Mouse (Mus musculus): Measurements from ENCODE around the gene Tbx22. TPM values are rescaled to one million over a fixed set of nuclear protein-coding genes. Genes with fewer than 3 reads are reported as not detected.
A peak's percentile ranks its signal among the peaks of the same experiment; 100 is the strongest.

The Tbx22 gene
- 0.08 TPM in 1 of 2 replicates, not detected in the other for polyA plus RNA-seq (2015; fragmentation: Nextera tagmentation; extraction: Ambion mirVana)

DNA sequence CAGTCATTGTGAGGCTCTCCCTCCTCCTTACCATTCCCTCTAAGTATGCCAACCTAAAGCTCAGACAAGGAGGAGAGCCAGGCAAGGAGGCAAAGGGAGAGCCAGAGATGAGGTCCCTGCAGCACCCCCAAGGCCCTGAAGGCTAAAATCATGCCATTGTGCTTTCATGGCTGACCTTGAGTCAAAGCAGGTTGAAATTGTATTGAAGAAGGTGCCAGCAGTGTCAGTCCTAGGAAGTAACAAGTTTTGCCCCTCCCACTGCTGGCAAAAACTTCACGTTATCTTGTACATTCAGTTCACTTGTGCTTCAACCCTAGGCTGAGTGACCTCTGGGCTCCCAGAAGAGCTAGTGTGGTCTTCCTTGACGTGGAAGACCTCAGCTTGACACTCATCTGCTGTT lies at the start of gene Tbx22:
Tbx22 (plus strand) TSS at position 301 of the 400 bp plus-strand sequence.
- Histone ChIP-seq H3K27me3 (no peaks in the 10 kb centered on the region), H3K9ac (no peak within 1 kb of the TSS), H3K9me3 (replicated peaks) (no peaks in the 10 kb centered on the region), H3K36me3 (no peaks in the 10 kb centered on the region), H3K4me1 (replicated peaks) (no peaks in the 10 kb centered on the region), H3K27ac (no peak within 1 kb of the TSS), H3K4me2 (no peak within 1 kb of the TSS), H3K4me3 (no peak within 1 kb of the TSS)
- 39% methylated on average over 2 of the region's 2 CpGs for WGBS
- ATAC-seq (replicated peaks; ENCODE audit: insufficient number of reproducible peaks, insufficient read depth, low FRiP score, low read depth): no peak

DNA sequence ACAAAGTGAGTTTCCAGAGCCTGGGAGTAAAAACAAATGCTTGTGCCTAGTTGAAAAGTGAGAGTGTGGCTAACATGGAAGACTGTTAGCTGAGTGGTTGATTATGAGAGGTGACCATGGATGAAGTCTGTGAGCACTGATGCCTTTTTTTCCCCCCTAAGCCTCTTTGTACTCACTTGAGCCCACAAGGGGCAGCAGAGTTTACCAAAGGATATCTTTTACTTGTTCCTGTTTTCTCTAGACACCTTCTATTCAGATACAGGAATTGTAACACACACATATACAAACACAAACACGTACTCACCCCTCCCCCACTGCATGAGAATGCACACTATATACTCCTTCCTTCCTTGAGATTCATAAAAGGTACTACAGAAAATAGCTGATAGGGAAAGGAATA lies 913 bp downstream of the Tbx22 start:
- H3K36me3 ChIP-seq: no peaks in the 10 kb centered on the region
- no peaks in the 10 kb centered on the region for H3K4me1 ChIP-seq (replicated peaks)
- no peak overlapping the region for H3K27ac ChIP-seq
- no peaks in the 10 kb centered on the region for H3K27me3 ChIP-seq
- no peak overlapping the region for H3K9ac ChIP-seq
- no peaks in the 10 kb centered on the region for H3K9me3 ChIP-seq (replicated peaks)
- ATAC-seq (replicated peaks; ENCODE audit: insufficient number of reproducible peaks, insufficient read depth, low FRiP score, low read depth): no peak
- H3K4me2 ChIP-seq: no peak overlapping the region
- 19% methylated on average over 1 of the region's 1 CpGs for WGBS
- H3K4me3 ChIP-seq: no peak overlapping the region

DNA sequence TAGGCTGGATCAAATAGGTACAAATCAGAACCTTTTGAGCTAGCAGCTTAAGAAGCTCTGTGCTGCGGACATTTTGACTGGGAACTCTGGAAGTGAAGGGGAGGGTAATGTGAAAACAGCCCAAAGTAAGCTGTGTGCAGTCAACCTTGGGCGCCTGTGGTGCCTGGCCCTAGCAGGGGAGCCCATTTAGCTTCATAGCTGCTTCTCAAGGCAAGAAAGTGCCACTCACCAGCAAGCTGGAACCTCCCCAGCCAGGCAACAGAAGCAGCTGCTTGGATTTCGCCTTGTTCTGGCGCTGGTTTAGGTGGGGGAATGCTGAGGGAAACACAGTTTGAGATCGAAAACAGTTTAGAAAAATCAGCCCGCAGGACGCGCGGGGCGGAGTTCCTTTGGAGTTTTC lies 11.4 kb downstream of the Tbx22 start:
- Histone ChIP-seq H3K4me2 (peak overlapping the region; percentile 57), H3K4me3 (peak overlapping the region; percentile 42), H3K9me3 (replicated peaks) (no peaks in the 10 kb centered on the region), H3K4me1 (replicated peaks) (no peaks in the 10 kb centered on the region), H3K27ac (no peak overlapping the region), H3K36me3 (no peaks in the 10 kb centered on the region), H3K9ac (no peak overlapping the region), H3K27me3 (peaks cover 24% of the 10 kb centered on the region)
- no peak for ATAC-seq (replicated peaks; ENCODE audit: insufficient number of reproducible peaks, insufficient read depth, low FRiP score, low read depth)
- 8% methylated on average over 10 of the region's 10 CpGs for WGBS

DNA sequence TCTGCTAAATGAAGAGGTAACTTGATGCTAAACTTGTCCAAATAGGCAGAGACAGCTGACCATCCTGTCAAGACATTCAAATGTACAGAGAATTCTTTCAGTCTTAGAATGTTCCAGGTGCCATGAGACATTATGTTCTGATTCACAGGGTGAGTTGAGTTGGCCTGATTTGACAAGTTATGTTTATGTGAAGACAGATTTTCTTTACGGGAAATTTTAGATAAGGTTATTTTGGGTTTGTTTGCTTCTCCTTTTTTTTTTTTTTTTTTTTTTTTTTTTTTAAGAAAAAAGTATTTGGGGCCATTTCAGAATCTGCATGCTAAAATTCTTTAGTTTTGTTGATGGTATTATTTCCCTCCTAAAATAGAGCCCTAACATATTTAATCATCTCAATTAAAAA lies 40.8 kb downstream of the Tbx22 start:
- Histone ChIP-seq H3K27ac (no peak overlapping the region), H3K4me1 (replicated peaks) (no peaks in the 10 kb centered on the region), H3K36me3 (no peaks in the 10 kb centered on the region), H3K9me3 (replicated peaks) (no peaks in the 10 kb centered on the region), H3K27me3 (no peaks in the 10 kb centered on the region), H3K9ac (no peak overlapping the region), H3K4me2 (no peak overlapping the region), H3K4me3 (no peak overlapping the region)
- no peak for ATAC-seq (replicated peaks; ENCODE audit: insufficient number of reproducible peaks, insufficient read depth, low FRiP score, low read depth)
- WGBS: 77% methylated on average over 1 of the region's 1 CpGs

DNA sequence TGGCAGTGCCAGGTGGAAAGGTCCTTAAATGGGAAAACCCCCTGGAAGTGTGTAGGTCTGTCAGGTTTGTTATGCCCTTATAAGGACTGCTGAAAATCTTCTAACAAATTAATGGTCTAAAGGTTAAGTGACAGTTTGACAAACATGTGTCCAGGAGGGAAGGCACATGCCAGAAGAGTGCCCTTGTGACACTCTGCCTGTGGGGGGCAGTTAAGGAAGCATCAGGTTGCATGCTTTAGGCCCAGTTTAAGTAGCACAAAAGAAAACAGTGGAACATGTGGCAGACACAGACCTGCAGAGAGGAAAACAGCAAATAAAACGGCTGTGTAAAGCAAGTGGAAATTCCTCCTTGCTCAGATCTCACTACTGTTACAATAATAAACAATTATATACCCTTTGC lies 55.8 kb downstream of the Tbx22 start:
- no peak overlapping the region for H3K9ac ChIP-seq
- H3K27ac ChIP-seq: no peak overlapping the region
- no peaks in the 10 kb centered on the region for H3K27me3 ChIP-seq
- no peak for ATAC-seq (replicated peaks; ENCODE audit: insufficient number of reproducible peaks, insufficient read depth, low FRiP score, low read depth)
- no peaks in the 10 kb centered on the region for H3K9me3 ChIP-seq (replicated peaks)
- H3K4me2 ChIP-seq: no peak overlapping the region
- WGBS: 26% methylated on average over 1 of the region's 1 CpGs
- no peaks in the 10 kb centered on the region for H3K36me3 ChIP-seq
- H3K4me3 ChIP-seq: no peak overlapping the region
- H3K4me1 ChIP-seq (replicated peaks): no peaks in the 10 kb centered on the region

Other genes starting within 250 kb of the Tbx22 start
- 1.2 and 1.4 TPM in 2 replicates for gene Tent5d, start 124.6 kb downstream of the Tbx22 start, polyA plus RNA-seq (2015; fragmentation: Nextera tagmentation; extraction: Ambion mirVana)
- gene 2610002M06Rik, start 148.4 kb downstream of the Tbx22 start, polyA plus RNA-seq (2015; fragmentation: Nextera tagmentation; extraction: Ambion mirVana): 10.9 and 12.9 TPM in 2 replicates

Data from heart, embryonic 15.5 days (tissue).